13 mouse cellular contexts compared by ENCODE assay signal in the genomic region with DNA sequence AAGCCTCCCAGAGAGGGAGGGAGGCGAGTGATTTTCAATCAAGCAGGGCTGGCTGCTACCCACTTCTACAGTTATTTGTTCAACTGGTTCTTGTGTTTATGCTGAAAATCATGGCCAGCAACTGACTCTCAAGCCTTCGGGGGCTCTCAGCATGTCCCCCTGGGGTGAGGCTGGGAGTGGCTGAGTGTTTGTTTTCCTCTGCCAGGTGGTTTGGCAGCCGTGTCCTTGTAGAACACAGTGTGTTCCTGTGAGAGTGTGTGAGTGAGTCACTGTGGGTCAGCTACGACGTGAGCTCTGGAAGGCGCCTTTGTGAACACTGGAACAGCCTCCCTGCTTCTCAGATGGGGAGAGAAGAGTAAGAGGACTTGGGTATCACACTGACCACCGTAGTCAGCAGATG. TPM values are rescaled to one million over a fixed set of nuclear protein-coding genes. Genes with fewer than 3 reads are reported as not detected.
DNase-seq lines count a peak whose midpoint lies in the region; ATAC-seq lines count a peak whose summit lies in the region.
"Had no signal": no experiment of that assay in that cellular context is flagged by ENCODE, and none has a peak within 500 bp of the region (broad histone marks: within the 10 kb centered on the region; RNA-seq: fewer than 3 reads in every experiment).

No protein-coding gene starts in this region.

- no peaks in the 10 kb centered on the region for H3K36me3 ChIP-seq in embryonic facial prominence, embryonic 14.5 days (ENCODE audit: control insufficient read depth, insufficient read depth, low read length)
- no peaks in the 10 kb centered on the region for H3K36me3 ChIP-seq in embryonic facial prominence, embryonic 10.5 days (replicated peaks)
- H3K36me3 ChIP-seq in lung, embryonic 15.5 days = no peaks in the 10 kb centered on the region
- no peaks in the 10 kb centered on the region for H3K36me3 ChIP-seq in hindbrain, embryonic 14.5 days (replicated peaks; ENCODE audit: control insufficient read depth, insufficient read depth)

- 0 out of 2 replicates have a peak, but pooled peaks cover 8% of the 10 kb centered on the region for H3K4me1 ChIP-seq in embryonic facial prominence, embryonic 14.5 days (ENCODE audit: control insufficient read depth, insufficient read depth, low read length)
- peaks cover 14% of the 10 kb centered on the region for H3K4me1 ChIP-seq in embryonic facial prominence, embryonic 10.5 days
- H3K4me1 ChIP-seq in lung, embryonic 15.5 days = peaks cover 23% of the 10 kb centered on the region
- no peaks in the 10 kb centered on the region for H3K4me1 ChIP-seq in hindbrain, embryonic 14.5 days (replicated peaks; ENCODE audit: control insufficient read depth, insufficient read depth, low read length)

- H3K4me2 ChIP-seq in embryonic facial prominence, embryonic 14.5 days (ENCODE audit: low read depth, low read length) = no peak overlapping the region
- H3K4me2 ChIP-seq in lung, embryonic 15.5 days = no peak overlapping the region
- H3K4me2 ChIP-seq in hindbrain, embryonic 14.5 days (replicated peaks) = no peak overlapping the region

- WGBS in embryonic facial prominence, embryonic 14.5 days = 53% methylated on average over 7 of the region's 7 CpGs
- 67% methylated on average over 7 of the region's 7 CpGs for WGBS in embryonic facial prominence, embryonic 10.5 days
- WGBS in lung, embryonic 15.5 days = 37% methylated on average over 7 of the region's 7 CpGs
- 84% methylated on average over 7 of the region's 7 CpGs for WGBS in hindbrain, embryonic 14.5 days

- H3K27me3 ChIP-seq in embryonic facial prominence, embryonic 14.5 days (replicated peaks; ENCODE audit: control insufficient read depth, insufficient read depth, low read length) = no peaks in the 10 kb centered on the region
- no peaks in the 10 kb centered on the region for H3K27me3 ChIP-seq in embryonic facial prominence, embryonic 10.5 days (replicated peaks; ENCODE audit: low read depth, poor library complexity, severe bottlenecking)
- no peaks in the 10 kb centered on the region for H3K27me3 ChIP-seq in lung, embryonic 15.5 days
- H3K27me3 ChIP-seq in hindbrain, embryonic 14.5 days (ENCODE audit: control insufficient read depth, insufficient read depth, low read length) = no peaks in the 10 kb centered on the region
- H3K27me3 ChIP-seq: CH12.LX had no signal

- peak; percentile 50 for DNase-seq in embryonic facial prominence, embryonic 14.5 days (ENCODE audit: low spot score)
- DNase-seq in embryonic facial prominence, embryonic 10.5 days (ENCODE audit: low spot score) = no peak
- DNase-seq in NIH3T3 (ENCODE audit: low read depth) (peak; percentile 81), MN1 (ENCODE audit: low spot score) (no peak)
- peak; percentile 75 for DNase-seq in gastrocnemius, postnatal 14 days
- no peak for DNase-seq in spleen, postnatal 4 days (ENCODE audit: low spot score in 2 of 2)
- DNase-seq in hindbrain, embryonic 14.5 days (ENCODE audit: low spot score) = no peak
- DNase-seq: forebrain, postnatal 0 days had no signal

- intact Hi-C loops in gastrocnemius, postnatal 14 days (cut with DNase I; ENCODE audit: low total_unique reads) = no loop called here

- no peak overlapping the region for H3K27ac ChIP-seq in embryonic facial prominence, embryonic 14.5 days (replicated peaks; ENCODE audit: low read depth, low read length)
- no peak overlapping the region for H3K27ac ChIP-seq in embryonic facial prominence, embryonic 10.5 days (replicated peaks)
- H3K27ac ChIP-seq in lung, embryonic 15.5 days = peak overlapping the region; percentile 30; the same call in 1 of the 2 replicates
- no peak overlapping the region for H3K27ac ChIP-seq in hindbrain, embryonic 14.5 days
- H3K27ac ChIP-seq: liver, embryonic 14.5 days had no signal

- ATAC-seq in embryonic facial prominence, embryonic 14.5 days (ENCODE audit: low read depth) = no peak
- ATAC-seq in lung, embryonic 15.5 days (ENCODE audit: borderline replicate concordance, extremely low read depth, low FRiP score, low TSS enrichment) = peak; percentile 62; the same call in 1 of the 2 replicates
- no peak for ATAC-seq in hindbrain, embryonic 14.5 days (ENCODE audit: low FRiP score)

- H3K9me3 ChIP-seq in embryonic facial prominence, embryonic 14.5 days (ENCODE audit: control insufficient read depth, low read length) = 0 out of 2 replicates have a peak, but pooled peaks cover 2% of the 10 kb centered on the region
- no peaks in the 10 kb centered on the region for H3K9me3 ChIP-seq in embryonic facial prominence, embryonic 10.5 days
- no peaks in the 10 kb centered on the region for H3K9me3 ChIP-seq in lung, embryonic 15.5 days
- no peaks in the 10 kb centered on the region for H3K9me3 ChIP-seq in hindbrain, embryonic 14.5 days (ENCODE audit: control insufficient read depth, low read length)

- H3K4me3 ChIP-seq in embryonic facial prominence, embryonic 14.5 days (ENCODE audit: low read depth, low read length) = no peak overlapping the region
- no peak overlapping the region for H3K4me3 ChIP-seq in embryonic facial prominence, embryonic 10.5 days
- H3K4me3 ChIP-seq in lung, embryonic 15.5 days = no peak overlapping the region
- no peak overlapping the region for H3K4me3 ChIP-seq in hindbrain, embryonic 14.5 days (replicated peaks; ENCODE audit: low read length)

- no peak overlapping the region for H3K9ac ChIP-seq in embryonic facial prominence, embryonic 14.5 days (ENCODE audit: low read depth, low read length)
- no peak overlapping the region for H3K9ac ChIP-seq in lung, embryonic 15.5 days
- H3K9ac ChIP-seq in hindbrain, embryonic 14.5 days = no peak overlapping the region
- H3K9ac ChIP-seq: forebrain, postnatal 0 days; liver, embryonic 14.5 days had no signal

RNA-seq across cellular contexts. Expression of a gene that starts 35.1 kb away (rescaled TPM):
- polyA plus RNA-seq in embryonic facial prominence, embryonic 14.5 days (2014; fragmentation: Nextera tagmentation; extraction: Ambion mirVana) = not detected in 2 replicates
- polyA plus RNA-seq in embryonic facial prominence, embryonic 10.5 days (2016; fragmentation: Nextera tagmentation; extraction: Ambion mirVana) = not detected in 2 replicates
- total RNA-seq in gastrocnemius, postnatal 14 days (2021) = not detected
- polyA plus RNA-seq in lung, embryonic 15.5 days (2015; fragmentation: Nextera tagmentation; extraction: Ambion mirVana) = not detected in 2 replicates
- not detected in 2 replicates for polyA plus RNA-seq in hindbrain, embryonic 14.5 days (2014; fragmentation: Nextera tagmentation; extraction: Ambion mirVana)
- total RNA-seq: CH12.LX; forebrain, postnatal 0 days had no signal
- polyA plus RNA-seq: forebrain, postnatal 0 days; liver, embryonic 14.5 days; neural tube, embryonic 11.5 days; thymus, postnatal 0 days had no signal

Comparison
In these comparisons a context has a peak if more than half of its experiments do, and no peak if none do; other contexts are left out.
1. DNase-seq: peak in embryonic facial prominence, embryonic 14.5 days (single experiment), NIH3T3 (single experiment) and gastrocnemius, postnatal 14 days (single experiment); none in embryonic facial prominence, embryonic 10.5 days (single experiment), spleen, postnatal 4 days (0 of 2), hindbrain, embryonic 14.5 days (single experiment) and MN1 (single experiment).